Mouse (Mus musculus) T-helper 1 cell (primary cell): Measurements from ENCODE around the gene Gm11549.

Source experiments
- in situ Hi-C: fragments of 300-600 bp; cut with MboI, MseI; formaldehyde crosslinking; loops from one replicate; pipeline ENCODE4 v1.15.1; 2025; ENCODE audit warnings: high pct_unique_total_duplicates

The Gm11549 gene

GRCm38 (mm10) chr3:36484292-36484691, 37.3 kb downstream of the Gm11549 start:
- in situ Hi-C loops = no loop called here

- in situ Hi-C loops = no loop called here
These were observed 38.7 kb downstream of the Gm11549 start for GRCm38 (mm10) chr3:36482940-36483339.

- in situ Hi-C loops = no loop called here
These were observed 39.8 kb downstream of the Gm11549 start for GRCm38 (mm10) chr3:36481776-36482193.

GRCm38 (mm10) chr3:36480486-36480885, 41.1 kb downstream of the Gm11549 start:
- in situ Hi-C loops = no loop called here

GRCm38 (mm10) chr3:36478776-36479175, 42.8 kb downstream of the Gm11549 start:
- in situ Hi-C loops = loop anchor here (10.0 kb wide), 1 partner anchor 484 kb away; no protein-coding TSS in a partner anchor

- in situ Hi-C loops = loop anchor here (10.0 kb wide), 1 partner anchor 482 kb away; no protein-coding TSS in a partner anchor
These were observed 45.1 kb downstream of the Gm11549 start for GRCm38 (mm10) chr3:36476261-36477155.

GRCm38 (mm10) chr3:36475532-36476087, 46.0 kb downstream of the Gm11549 start, which contains the start of the genes Anxa5 and 1810062G17Rik:
Anxa5 (minus strand) TSS chr3:36475894.
1810062G17Rik (plus strand) TSS chr3:36475937.
- in situ Hi-C loops = loop anchor here (10.0 kb wide), 1 partner anchor 481 kb away; no protein-coding TSS in a partner anchor

- in situ Hi-C loops = loop anchor here (10.0 to 25.0 kb wide), 2 partner anchors 480 to 538 kb away; partner anchors contain the start of gene Dcun1d1
These were observed 46.6 kb downstream of the Gm11549 start for GRCm38 (mm10) chr3:36474938-36475483.

- in situ Hi-C loops = loop anchor here (10.0 to 25.0 kb wide), 2 partner anchors 480 to 537 kb away; partner anchors contain the start of gene Dcun1d1
These were observed 47.2 kb downstream of the Gm11549 start for GRCm38 (mm10) chr3:36474421-36474820.

- in situ Hi-C loops = loop anchor here (10.0 to 25.0 kb wide), 2 partner anchors 478 to 536 kb away; partner anchors contain the start of gene Dcun1d1
These were observed 48.4 kb downstream of the Gm11549 start for GRCm38 (mm10) chr3:36473222-36473621.

GRCm38 (mm10) chr3:36471856-36472255, 49.8 kb downstream of the Gm11549 start:
- in situ Hi-C loops = loop anchor here (10.0 to 25.0 kb wide), 2 partner anchors 477 to 535 kb away; partner anchors contain the start of gene Dcun1d1

- in situ Hi-C loops = loop anchor here (25.0 kb wide), 1 partner anchor 532 kb away; the partner anchor contains the start of gene Dcun1d1
These were observed 52.7 kb downstream of the Gm11549 start for GRCm38 (mm10) chr3:36468871-36469270.

GRCm38 (mm10) chr3:36467632-36468031, 54.0 kb downstream of the Gm11549 start:
- in situ Hi-C loops = loop anchor here (25.0 kb wide), 1 partner anchor 530 kb away; the partner anchor contains the start of gene Dcun1d1

GRCm38 (mm10) chr3:36465538-36465937, 56.1 kb downstream of the Gm11549 start:
- in situ Hi-C loops = loop anchor here (25.0 kb wide), 1 partner anchor 528 kb away; the partner anchor contains the start of gene Dcun1d1
